Mouse (Mus musculus) gastrocnemius, adult 18-20 months (tissue): ENCODE measurements around the gene Cct8. TPM values are rescaled to one million over a fixed set of nuclear protein-coding genes. Genes with fewer than 3 reads are reported as not detected.

Source experiments
- DNase-seq: peaks from one replicate; pipeline ENCODE4 v3.0.0; 2021; ENCODE audit warnings: low spot score
- total RNA-seq, 2 experiments: library from RNA; stranded (reverse); gene quantifications; 2 replicates each; pipeline ENCODE4 v1.2.3; 2021

Gene Cct8
- total RNA-seq, 2 experiments from 2014 or later, result 98.3 to 113 TPM

DNA sequence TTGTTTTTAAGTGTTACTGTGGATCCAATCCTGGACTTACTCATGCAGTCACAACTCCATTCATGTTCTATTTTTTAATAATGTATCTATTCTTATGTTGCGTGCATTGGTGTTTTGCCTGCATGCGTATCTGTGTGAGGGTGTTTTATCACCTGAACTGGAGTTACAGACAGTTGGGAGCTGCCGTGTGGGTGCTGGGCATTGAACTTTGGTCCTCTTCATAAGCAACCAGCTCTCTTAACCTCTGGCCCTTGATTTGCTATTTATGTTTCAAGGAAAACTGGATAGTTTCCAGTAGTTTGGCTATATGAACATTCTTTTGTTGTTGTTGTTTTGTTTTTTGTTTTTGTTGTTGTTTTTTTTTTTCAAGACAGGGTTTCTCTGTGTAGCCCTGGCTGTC, 50.1 kb downstream of the Cct8 start:
- no peak for DNase-seq

DNA sequence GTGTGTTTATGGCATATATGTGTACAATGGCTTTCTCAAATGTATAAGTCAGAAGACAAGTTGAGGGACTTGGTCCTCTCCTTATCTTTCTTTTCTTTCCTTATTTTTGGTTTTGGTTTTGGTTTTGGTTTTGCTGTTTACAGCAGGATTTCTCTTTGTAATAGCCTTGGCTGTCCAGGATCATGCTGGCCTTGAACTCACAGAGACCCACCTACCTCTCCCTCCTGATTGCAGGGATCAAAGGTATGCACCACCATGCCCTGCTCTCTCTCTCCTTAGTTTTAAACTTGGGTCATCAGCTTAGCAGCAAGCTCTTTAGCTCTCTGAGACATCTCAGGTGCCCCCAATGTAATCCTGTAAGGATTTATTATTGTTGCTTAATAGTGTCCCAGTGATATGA, 50.6 kb downstream of the Cct8 start:
- DNase-seq, result no peak

DNA sequence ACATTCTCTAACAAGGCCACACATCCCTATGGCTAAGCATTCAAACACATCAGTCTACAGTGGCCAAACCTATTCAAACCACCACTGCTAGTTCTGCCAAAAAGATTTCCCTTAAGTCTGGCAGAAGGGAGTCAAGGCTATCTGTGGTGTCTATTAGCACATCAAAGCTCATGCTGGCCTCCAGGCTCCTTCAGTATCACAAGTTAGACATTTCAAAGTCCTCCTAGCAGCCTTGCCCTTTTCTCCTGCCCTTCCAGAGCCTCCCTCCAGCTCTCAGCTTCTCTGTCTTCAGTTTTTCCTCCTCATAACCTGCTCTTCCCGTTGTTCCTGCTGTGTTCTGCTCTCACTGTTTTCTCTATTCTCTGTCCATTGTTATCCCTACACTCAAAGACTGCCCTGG, 51.6 kb downstream of the Cct8 start:
- DNase-seq, result no peak

- DNase-seq, result no peak
These were observed 52.4 kb downstream of the Cct8 start for GRCm38 (mm10) chr16:87443245-87443644.

- no peak for DNase-seq
These were observed 53.4 kb downstream of the Cct8 start for GRCm38 (mm10) chr16:87442291-87442690.

DNA sequence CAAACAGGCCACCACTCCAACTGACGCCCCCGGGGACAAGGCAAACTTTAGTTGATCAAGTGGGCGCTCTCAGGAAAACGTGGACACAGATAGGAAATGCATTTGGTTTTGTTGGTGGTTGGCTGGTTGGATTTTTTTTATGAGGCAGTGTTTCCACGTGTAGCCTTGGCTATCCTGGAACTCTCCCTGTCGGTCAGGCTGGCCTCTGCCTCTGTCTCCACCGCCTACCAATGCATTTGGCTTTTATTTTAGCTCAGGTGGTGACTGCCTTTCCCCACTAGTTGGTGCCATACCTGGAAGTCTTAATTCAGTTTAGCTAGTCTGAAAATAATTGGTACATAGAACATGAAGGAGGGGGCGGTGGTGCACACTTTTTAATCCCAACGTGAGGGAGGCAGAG, 54.6 kb downstream of the Cct8 start:
- DNase-seq, result no peak

GRCm38 (mm10) chr16:87440184-87440686, 55.4 kb downstream of the Cct8 start, which contains the start of gene Rwdd2b:
Gene Rwdd2b (minus strand): TSS chr16:87440573.
- DNase-seq, result peak; percentile 94

DNA sequence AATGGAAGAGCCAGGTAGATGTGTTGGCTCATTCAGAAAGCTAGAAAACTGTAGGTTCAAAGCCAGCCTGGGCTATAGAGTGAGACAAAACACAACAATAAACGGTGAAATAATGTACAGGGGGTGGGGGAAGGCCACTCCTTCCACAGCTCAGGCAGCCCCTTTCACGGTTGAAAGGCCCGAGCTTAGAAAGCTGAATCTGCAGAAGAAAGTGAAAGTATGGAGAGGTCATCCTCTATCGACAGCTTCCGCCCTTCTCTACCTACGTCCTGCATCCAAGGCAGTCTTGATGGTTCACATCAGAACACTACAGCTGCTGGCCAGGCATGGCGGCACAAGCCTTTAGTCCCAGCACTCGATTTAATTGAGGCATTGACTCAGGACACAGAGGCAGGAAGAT, 57.0 kb downstream of the Cct8 start:
- DNase-seq, result no peak

- DNase-seq, result no peak
These were observed 58.6 kb downstream of the Cct8 start for GRCm38 (mm10) chr16:87437096-87437495.

DNA sequence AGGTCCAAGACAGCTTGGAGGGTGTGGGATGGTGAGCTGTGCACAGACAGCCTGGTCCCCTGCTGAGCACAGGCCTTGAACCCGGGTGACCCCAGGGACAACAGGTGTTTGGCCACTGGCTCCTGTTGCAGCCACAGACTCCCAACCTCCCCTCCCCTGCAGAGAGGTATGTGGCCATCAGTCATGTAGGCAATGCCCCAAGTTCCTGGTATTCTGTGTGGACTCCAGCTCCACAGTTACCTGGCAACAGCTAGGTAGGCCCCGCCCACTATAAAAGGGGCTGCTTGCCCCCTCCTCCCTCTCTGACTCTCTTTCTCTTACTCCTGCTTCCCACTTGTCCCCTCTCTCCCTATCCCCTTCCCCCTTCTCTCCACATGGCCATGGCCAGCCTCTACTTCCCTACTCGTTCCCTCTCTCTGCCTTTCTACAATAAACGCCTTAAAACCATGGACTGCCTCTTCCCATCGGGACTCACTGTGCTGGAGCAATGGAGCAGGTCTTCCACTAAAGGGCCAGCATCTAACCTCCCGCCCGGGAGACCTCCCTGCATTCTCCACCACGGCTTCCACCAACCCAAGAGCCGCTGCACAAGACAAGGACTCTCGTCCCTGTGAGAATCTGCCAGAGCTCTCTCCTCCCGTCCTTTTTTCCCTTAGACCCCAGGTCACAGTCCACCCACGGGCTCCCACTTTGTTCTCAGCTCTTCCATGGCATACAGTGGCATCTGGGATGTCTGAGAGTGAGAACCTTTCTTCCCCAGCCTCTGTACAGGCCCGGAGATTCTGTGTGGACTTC, 60.1 kb downstream of the Cct8 start:
- DNase-seq, result no peak

DNA sequence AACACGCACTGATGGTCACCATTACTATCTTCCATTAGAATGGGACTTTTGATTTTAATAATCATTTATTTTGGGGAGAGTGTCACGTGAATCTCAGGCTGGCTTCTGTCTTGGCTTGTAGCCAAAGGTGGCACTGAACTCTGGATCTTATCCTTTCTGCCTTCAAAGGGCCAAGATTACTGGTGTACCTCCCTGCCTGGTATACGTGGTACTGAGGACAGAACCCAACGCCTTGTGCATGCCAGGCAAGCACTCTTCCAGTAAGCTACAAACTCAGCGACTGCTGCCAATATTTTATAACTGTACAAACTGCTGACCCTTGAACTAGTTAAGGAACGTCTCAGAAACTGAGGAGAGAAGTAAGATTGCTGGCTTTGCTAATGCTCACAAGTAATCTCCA, 60.7 kb downstream of the Cct8 start:
- DNase-seq, result no peak

DNA sequence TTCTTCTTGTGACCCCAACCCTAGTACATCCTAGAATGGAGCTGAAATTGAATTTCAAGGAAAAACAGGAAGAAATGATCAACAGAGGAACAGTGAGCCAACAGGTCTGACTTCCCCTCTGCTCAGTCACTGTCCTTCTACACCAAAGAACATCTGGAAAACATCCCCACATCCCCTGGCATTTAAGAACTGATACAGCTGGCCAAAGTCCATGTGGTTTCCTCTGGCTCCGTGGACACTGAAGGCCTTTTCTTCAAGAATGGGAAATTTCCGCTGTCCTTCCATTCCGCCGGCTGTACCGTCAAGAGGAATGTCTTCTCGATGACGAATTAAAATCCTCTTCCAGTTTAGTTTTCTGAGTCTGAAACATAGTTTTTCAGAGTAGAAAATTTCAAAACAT, 61.4 kb downstream of the Cct8 start:
- no peak for DNase-seq

Other genes with a start within 250 kb of the Cct8 start
- gene N6amt1, start 141.7 kb downstream of the Cct8 start, total RNA-seq, result 10 to 100 TPM in 1 of 2 experiments, 1 to 10 TPM in 1; 8.0 to 10.1 TPM
- 10 to 100 TPM; 27.3 to 28.4 TPM for gene Ltn1, start 63.3 kb downstream of the Cct8 start, total RNA-seq
- gene Rwdd2b, start 55.3 kb downstream of the Cct8 start, total RNA-seq, result 1 to 10 TPM; 2.4 to 3.1 TPM
- 10 to 100 TPM; 50.1 to 54.6 TPM for gene Usp16, start 41.2 kb downstream of the Cct8 start, total RNA-seq
- gene Map3k7cl, start 57.5 kb upstream of the Cct8 start, total RNA-seq, result 10 to 100 TPM in 1 of 2 experiments, 1 to 10 TPM in 1; 8.2 to 11.4 TPM
- 10 to 100 TPM; 20.1 to 21.7 TPM for gene Bach1, start 203.1 kb upstream of the Cct8 start, total RNA-seq